Mouse (Mus musculus): ENCODE data around the gene Asb6. TPM values are rescaled to one million over a fixed set of nuclear protein-coding genes. Genes with fewer than 3 reads are reported as not detected.
A peak's percentile ranks its signal among the peaks of the same experiment; 100 is the strongest.

The Asb6 gene
- polyA plus RNA-seq, 1 experiment from 2014 or later, result 34.5 TPM

GRCm38 (mm10) chr2:30834373-30835022 lies 4.4 kb upstream of the Asb6 start, which contains the start of gene Prrx2:
TSS of gene Prrx2 (plus strand) at chr2:30834972.
- no peak for TF ChIP-seq CTCF (IDR thresholded peaks at IDR 0.05; ENCODE audit: low read depth)
- H3K27ac ChIP-seq (ENCODE audit: low read depth), result no peak within 1 kb of the TSS
- DNase-seq, result no peak
- H3K9me3 ChIP-seq (ENCODE audit: low read depth, low read length), result no peaks in the 10 kb centered on the region
- no peaks in the 10 kb centered on the region for H3K27me3 ChIP-seq (ENCODE audit: insufficient read depth, low read length)
- H3K36me3 ChIP-seq (ENCODE audit: insufficient read depth), result no peaks in the 10 kb centered on the region
- H3K9ac ChIP-seq, result no peak within 1 kb of the TSS
- WGBS, result 67% methylated on average over 8 of the region's 10 CpGs
- no peak within 1 kb of the TSS for H3K4me3 ChIP-seq (ENCODE audit: low read depth, low read length)
- no peaks in the 10 kb centered on the region; the same call in 1 of the 2 replicates for H3K4me1 ChIP-seq (ENCODE audit: insufficient read depth)
- H3K4me2 ChIP-seq, result no peak within 1 kb of the TSS
- ATAC-seq (ENCODE audit: insufficient read depth), result no peak

- no peaks in the 10 kb centered on the region; the same call in 1 of the 2 replicates for H3K4me1 ChIP-seq (ENCODE audit: insufficient read depth)
- no peak for TF ChIP-seq CTCF (IDR thresholded peaks at IDR 0.05; ENCODE audit: low read depth)
- H3K36me3 ChIP-seq (ENCODE audit: insufficient read depth), result no peaks in the 10 kb centered on the region
- H3K9ac ChIP-seq, result no peak overlapping the region
- no peak overlapping the region for H3K27ac ChIP-seq (ENCODE audit: low read depth)
- no peaks in the 10 kb centered on the region for H3K27me3 ChIP-seq (ENCODE audit: insufficient read depth, low read length)
- no peak overlapping the region for H3K4me2 ChIP-seq
- H3K9me3 ChIP-seq (ENCODE audit: low read depth, low read length), result no peaks in the 10 kb centered on the region
- no peak for DNase-seq
- no peak overlapping the region for H3K4me3 ChIP-seq (ENCODE audit: low read depth, low read length)
- WGBS, result 38% methylated on average over 5 of the region's 5 CpGs
- no peak for ATAC-seq (ENCODE audit: insufficient read depth)
Measured at GRCm38 (mm10) chr2:30833644-30834043, 3.5 kb upstream of the Asb6 start.

DNA sequence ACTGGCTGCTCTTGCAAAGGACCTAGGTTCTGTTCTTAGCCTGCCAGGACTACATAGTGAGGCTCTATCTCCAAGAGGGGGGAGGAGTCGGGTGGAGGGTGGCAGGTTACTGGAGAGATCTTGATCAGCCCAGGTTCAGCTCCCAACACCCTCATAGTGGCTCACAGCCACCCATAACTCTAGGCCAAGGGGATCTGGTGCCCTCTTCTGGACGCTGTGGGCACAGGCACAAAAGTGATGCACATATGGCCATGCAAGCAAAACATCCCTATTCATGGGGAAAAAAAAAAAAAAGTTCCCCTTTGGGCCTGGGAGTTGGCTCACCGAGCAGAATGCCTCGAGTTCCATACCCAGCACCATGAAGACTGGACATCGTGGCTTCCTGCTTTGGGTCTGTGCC lies 818 bp downstream of the Asb6 start:
- peaks cover 8% of the 10 kb centered on the region; the same call in 1 of the 2 replicates for H3K4me1 ChIP-seq (ENCODE audit: insufficient read depth)
- TF ChIP-seq CTCF (IDR thresholded peaks at IDR 0.05; ENCODE audit: low read depth), result peak; percentile 67
- no peaks in the 10 kb centered on the region for H3K27me3 ChIP-seq (ENCODE audit: insufficient read depth, low read length)
- 45% methylated on average over 5 of the region's 5 CpGs for WGBS
- no peak overlapping the region for H3K4me3 ChIP-seq (ENCODE audit: low read depth, low read length)
- peaks cover 24% of the 10 kb centered on the region for H3K36me3 ChIP-seq (ENCODE audit: insufficient read depth)
- peak; percentile 64 for DNase-seq
- H3K9me3 ChIP-seq (ENCODE audit: low read depth, low read length), result no peaks in the 10 kb centered on the region
- no peak overlapping the region for H3K4me2 ChIP-seq
- ATAC-seq (ENCODE audit: insufficient read depth), result no peak
- H3K27ac ChIP-seq (ENCODE audit: low read depth), result no peak overlapping the region
- no peak overlapping the region for H3K9ac ChIP-seq

GRCm38 (mm10) chr2:30827749-30828475 lies 2.2 kb downstream of the Asb6 start:
- peaks cover 8% of the 10 kb centered on the region for H3K4me1 ChIP-seq (ENCODE audit: insufficient read depth)
- H3K36me3 ChIP-seq (ENCODE audit: insufficient read depth), result peaks cover 38% of the 10 kb centered on the region
- peak overlapping the region; percentile 95 for H3K4me3 ChIP-seq (ENCODE audit: low read depth, low read length)
- H3K27me3 ChIP-seq (ENCODE audit: insufficient read depth, low read length), result no peaks in the 10 kb centered on the region
- peak overlapping the region; percentile 73 for H3K27ac ChIP-seq (ENCODE audit: low read depth)
- no peaks in the 10 kb centered on the region for H3K9me3 ChIP-seq (ENCODE audit: low read depth, low read length)
- peak overlapping the region; percentile 90 for H3K4me2 ChIP-seq
- under 1% methylated on average over 63 of the region's 63 CpGs for WGBS
- ATAC-seq (ENCODE audit: insufficient read depth) (peak; percentile 75), DNase-seq (peak; percentile 97)
- peak overlapping the region; percentile 88 for H3K9ac ChIP-seq
- TF ChIP-seq CTCF (IDR thresholded peaks at IDR 0.05; ENCODE audit: low read depth), result peak; percentile 97

DNA sequence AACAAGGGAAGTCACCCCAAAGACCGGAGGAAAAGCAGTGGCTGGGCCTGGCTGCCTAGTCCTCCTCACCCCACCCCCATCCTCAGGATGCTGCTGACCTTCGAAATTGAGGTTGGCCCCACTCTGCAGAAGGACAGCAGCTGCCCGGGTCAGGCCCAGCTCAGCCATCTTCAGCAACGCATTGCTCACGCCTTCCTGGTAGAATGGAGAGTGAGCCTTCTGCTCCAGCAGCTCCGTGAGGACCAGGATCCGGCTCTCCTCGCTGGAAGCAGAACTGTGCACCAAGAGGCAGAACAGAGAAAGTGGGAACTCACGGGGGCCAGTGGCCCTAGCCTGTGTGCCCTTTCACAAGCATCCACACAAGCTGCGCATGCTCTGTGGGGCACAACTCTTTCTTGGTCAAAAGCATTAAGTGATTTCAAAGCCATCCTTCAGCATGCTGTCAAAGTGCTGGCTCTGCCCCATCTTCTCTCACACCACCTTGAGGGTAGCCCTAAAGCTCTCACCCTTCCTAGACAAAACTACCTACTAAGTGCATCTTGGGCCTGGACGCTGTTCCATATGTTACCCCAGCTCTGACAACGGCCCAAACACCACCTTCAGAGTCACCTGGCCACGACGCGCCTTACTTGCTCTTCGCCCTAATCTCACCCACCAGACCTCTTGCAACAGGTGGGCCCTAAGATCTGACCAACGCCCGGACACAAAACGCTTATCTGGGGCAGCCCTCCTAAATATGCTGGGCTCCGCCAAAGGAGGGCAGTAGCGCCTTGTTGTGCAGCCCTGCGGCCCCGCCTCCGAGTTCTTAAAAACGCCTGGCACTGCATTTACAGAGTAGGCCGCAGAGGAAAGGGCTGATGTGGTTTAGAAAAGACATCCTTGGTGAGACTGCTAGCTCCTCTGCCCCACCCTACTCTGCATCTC lies 3.0 kb downstream of the Asb6 start:
- TF ChIP-seq CTCF (IDR thresholded peaks at IDR 0.05; ENCODE audit: low read depth), result peak; percentile 50
- DNase-seq (peak; percentile 79), ATAC-seq (ENCODE audit: insufficient read depth) (no peak)
- peak overlapping the region; percentile 88 for H3K9ac ChIP-seq
- H3K36me3 ChIP-seq (ENCODE audit: insufficient read depth), result peaks cover 46% of the 10 kb centered on the region
- H3K4me3 ChIP-seq (ENCODE audit: low read depth, low read length), result peak overlapping the region; percentile 95
- peaks cover 12% of the 10 kb centered on the region for H3K4me1 ChIP-seq (ENCODE audit: insufficient read depth)
- peak overlapping the region; percentile 90 for H3K4me2 ChIP-seq
- peak overlapping the region; percentile 73 for H3K27ac ChIP-seq (ENCODE audit: low read depth)
- 29% methylated on average over 26 of the region's 26 CpGs for WGBS
- no peaks in the 10 kb centered on the region for H3K27me3 ChIP-seq (ENCODE audit: insufficient read depth, low read length)
- H3K9me3 ChIP-seq (ENCODE audit: low read depth, low read length), result no peaks in the 10 kb centered on the region

DNA sequence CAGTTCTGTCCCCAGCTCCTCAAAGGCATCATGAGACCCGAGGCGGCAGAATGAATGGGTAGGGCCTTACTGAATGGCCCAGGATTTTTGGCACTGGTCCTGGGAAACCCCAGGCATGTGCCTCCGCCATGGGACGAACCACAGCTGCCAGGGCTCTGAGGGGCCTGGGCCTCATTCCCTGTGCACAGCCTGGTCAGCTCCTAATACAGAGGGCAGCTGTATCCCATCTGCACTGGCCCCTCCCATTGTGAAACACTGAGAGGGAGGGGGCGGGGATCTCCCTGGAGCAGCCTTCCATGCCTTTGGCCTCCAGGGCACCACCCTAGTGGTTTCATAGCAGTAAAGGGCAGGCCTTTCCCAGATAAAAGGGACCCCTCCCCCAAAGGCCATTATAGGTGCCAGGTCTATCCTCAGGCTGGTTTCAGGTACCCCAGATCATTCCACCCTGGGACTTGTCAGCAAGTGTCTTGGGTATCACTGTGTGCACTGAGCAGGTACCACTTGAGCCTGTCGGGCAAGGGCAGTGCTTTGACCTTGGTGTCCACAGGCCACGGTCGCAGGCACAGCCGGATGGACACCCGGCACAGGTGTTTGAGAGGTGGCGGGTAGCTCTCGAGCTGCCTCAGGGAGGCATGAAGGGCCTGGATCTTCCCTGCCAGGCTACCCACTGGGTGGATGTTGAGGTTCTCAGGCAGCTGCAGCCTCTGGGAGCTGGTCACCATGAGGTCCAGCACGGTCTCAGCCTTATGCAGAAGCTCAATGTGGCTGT lies 6.6 kb downstream of the Asb6 start:
- Histone ChIP-seq H3K36me3 (ENCODE audit: insufficient read depth) (peaks cover 75% of the 10 kb centered on the region), H3K27ac (ENCODE audit: low read depth) (peak overlapping the region; percentile 65; the same call in 1 of the 2 replicates), H3K4me1 (ENCODE audit: insufficient read depth) (peaks cover 12% of the 10 kb centered on the region), H3K4me3 (ENCODE audit: low read depth, low read length) (no peak overlapping the region), H3K9ac (no peak overlapping the region), H3K9me3 (ENCODE audit: low read depth, low read length) (no peaks in the 10 kb centered on the region), H3K27me3 (ENCODE audit: insufficient read depth, low read length) (no peaks in the 10 kb centered on the region), H3K4me2 (no peak overlapping the region)
- 59% methylated on average over 13 of the region's 13 CpGs for WGBS
- peak; percentile 95 for DNase-seq
- no peak for TF ChIP-seq CTCF (IDR thresholded peaks at IDR 0.05; ENCODE audit: low read depth)
- peak; percentile 89 for ATAC-seq (ENCODE audit: insufficient read depth)

Data from lung, embryonic 14.5 days (tissue).